Mouse (Mus musculus) left cerebral cortex, adult 11 months (tissue): ENCODE measurements at regions not wholly inside any gene's neighbourhood (a gene's known extent, or its start where the extent isn't known, plus 50 kb on each side); places are given as distances from the start of the nearest gene placed in this dataset.

Experiments
- DNase-seq: peaks from one replicate; pipeline ENCODE4 v3.0.0; 2022; ENCODE audit warnings: low spot score

- no peak for DNase-seq
Observed at GRCm38 (mm10) chr15:20207199-20207598, 241.9 kb upstream of the Cdh12 start.

DNA sequence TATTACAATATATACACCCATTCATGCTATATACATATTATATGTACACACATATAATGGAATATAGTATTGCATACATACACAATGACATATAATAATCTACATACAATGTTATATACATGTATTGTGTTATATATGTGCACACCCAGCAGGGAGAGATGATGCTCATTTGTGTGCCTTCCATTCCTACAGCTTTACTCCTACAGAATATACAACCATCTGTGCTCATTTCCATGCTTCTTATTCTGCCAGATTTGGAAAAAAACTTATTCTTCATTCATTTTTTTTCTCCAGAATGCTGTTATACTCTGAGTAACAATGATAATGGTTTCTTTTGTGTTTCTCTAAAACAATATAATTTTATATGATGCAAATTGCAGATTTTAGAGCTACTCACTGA, 227.0 kb upstream of the Cdh12 start:
- DNase-seq, result peak; percentile 2

DNA sequence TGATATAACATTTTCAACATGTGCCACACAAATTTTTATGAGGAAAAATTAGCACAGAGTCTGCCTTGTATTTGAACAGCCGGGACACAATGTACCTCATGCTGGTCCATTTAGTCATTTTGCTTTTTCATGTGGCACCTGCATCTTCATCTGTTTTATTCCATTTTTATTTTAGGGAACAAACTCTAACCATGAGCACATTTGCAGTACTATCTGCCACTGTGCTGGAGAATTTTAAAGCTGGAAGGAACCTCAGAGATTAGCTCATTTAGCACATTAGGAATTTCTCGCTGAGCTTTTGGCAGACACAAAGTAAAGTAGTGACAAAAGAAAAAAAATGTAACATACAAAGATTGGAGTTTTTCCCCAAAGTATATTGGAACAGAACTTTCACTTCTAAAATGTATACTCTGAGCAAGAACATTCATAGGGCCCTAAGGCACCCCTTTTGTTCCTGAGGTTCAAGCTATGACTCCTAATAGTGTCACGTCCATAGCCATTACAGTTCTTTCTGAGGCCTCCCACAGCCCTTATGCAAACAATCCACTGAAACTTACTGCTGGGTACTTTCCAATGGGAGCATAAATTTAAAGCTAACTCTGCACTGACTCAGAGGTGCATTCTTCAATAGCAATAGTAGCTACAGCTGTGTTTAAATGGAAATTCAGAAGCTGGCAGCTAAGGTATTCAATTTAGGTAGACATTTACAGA, 225.6 kb upstream of the Cdh12 start:
- peak; percentile 5 for DNase-seq

DNA sequence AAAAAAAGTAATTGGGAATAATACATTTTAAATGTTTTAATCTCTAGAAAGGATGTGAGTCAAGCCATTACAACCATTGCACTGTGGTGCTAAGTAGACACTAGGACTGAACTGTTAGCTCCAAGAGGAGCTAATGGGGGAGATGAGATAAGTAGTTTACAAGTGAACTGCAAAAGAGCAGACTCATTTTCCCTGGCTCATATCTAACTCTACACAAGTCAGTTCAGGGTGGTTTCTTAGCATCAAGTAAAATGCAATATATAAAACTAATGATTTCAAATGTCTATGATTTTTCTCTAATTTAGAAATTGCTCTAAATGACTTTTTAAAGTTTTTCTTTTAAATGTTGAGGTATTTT, 225.1 kb upstream of the Cdh12 start:
- no peak for DNase-seq

GRCm38 (mm10) chr15:20265367-20265900, 183.6 kb upstream of the Cdh12 start:
- DNase-seq, result no peak

DNA sequence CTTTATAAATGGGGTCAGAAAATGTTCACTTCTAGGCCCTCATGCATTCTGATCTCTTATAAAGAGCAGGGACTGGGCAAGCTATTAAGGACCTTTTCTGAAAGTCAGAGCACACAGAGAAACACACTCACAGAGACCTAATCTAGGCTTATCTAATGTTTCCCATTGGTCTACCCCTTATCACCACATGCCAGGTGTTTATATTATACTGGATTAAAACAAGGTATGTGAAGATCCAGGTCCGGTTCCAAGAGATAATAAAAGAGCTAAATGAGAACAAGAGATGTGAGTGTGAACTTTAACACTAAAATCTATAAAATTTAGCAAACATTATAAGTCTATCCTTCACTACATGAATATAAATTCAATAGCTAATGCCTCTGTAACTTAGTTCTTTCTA, 135.1 kb upstream of the Cdh12 start:
- no peak for DNase-seq

GRCm38 (mm10) chr15:20323579-20323978, 125.5 kb upstream of the Cdh12 start:
- DNase-seq, result no peak
